Mouse (Mus musculus): Measurements from ENCODE around the gene Asic3.

DNA sequence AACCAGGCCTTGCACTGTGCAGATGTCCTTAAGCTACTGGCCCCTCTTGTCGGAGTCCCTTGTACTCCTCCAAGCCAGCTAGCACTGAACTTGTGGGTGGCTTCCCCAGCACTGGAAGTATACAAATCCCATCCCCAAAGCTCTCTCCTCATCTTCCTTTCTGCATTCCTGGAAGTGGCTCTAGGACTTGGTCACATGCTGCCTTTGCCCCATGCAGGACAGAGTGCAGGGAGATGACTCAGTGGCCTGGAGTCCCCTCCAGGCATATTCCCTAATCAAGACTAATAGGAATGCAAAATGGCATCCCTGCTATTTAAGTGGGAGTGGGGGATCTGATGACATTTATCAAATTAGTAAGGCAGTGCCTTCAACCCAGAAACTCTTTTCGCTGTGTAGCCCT is 1.1 kb upstream of the Asic3 start:
- TF ChIP-seq CTCF (IDR thresholded peaks at IDR 0.05; ENCODE audit: insufficient read depth, low read depth, low read length) (no peak), POLR2A (IDR thresholded peaks at IDR 0.05; ENCODE audit: insufficient read depth, low read depth, low read length) (no peak)

All from olfactory bulb, adult 2 months (tissue).